Mouse (Mus musculus) small intestine, adult 2 months (tissue): Measurements from ENCODE around the gene Mesp1.

Experiments
- CTCF ChIP-seq: fragments of 200-500 bp; IDR thresholded peaks from 2 replicates; pipeline ENCODE4 v1.5.1; 2012; ENCODE audit warnings: low read depth, mild to moderate bottlenecking, control low read depth, inconsistent platforms, low read length, moderate library complexity, mixed read lengths; ENCODE audit not compliant: insufficient replicate concordance, insufficient read length; ENCODE audit errors: extremely low read depth
- POLR2A ChIP-seq: fragments of 200-500 bp; IDR thresholded peaks from 2 replicates; pipeline ENCODE4 v1.6.1; 2012; ENCODE audit warnings: low read depth, mild to moderate bottlenecking, control low read depth, inconsistent platforms, low read length, moderate library complexity

- TF ChIP-seq POLR2A (no peak), CTCF (no peak)
These were observed 39.4 kb upstream of the Mesp1 start for GRCm38 (mm10) chr7:79832980-79833379.
